Mouse (Mus musculus) cerebellum, adult 2 months (tissue): Measurements from ENCODE around the gene Fads3.

ENCODE experiments used
- CTCF ChIP-seq: fragments of 200-500 bp; IDR thresholded peaks from 2 replicates; pipeline ENCODE4 v1.5.1; 2011; ENCODE audit warnings: low read depth, mild to moderate bottlenecking, control low read depth, low read length, moderate library complexity, borderline replicate concordance; ENCODE audit not compliant: insufficient read depth
- POLR2A ChIP-seq: fragments of 200-500 bp; IDR thresholded peaks from 2 replicates; pipeline ENCODE4 v1.6.1; 2011; ENCODE audit warnings: low read length, control low read depth, borderline replicate concordance; ENCODE audit not compliant: insufficient read depth

- TF ChIP-seq CTCF = no peak
- no peak for TF ChIP-seq POLR2A
These were observed 20.3 kb downstream of the Fads3 start for GRCm38 (mm10) chr19:10061624-10062023.
